Mouse (Mus musculus) erythroblast, embryonic 14.5 days (primary cell): ENCODE measurements around the gene Gm20716.

Source experiments
- GATA1 ChIP-seq: IDR thresholded peaks from 2 replicates; pipeline ENCODE4 v1.6.1; 2012; ENCODE audit warnings: low read length, inconsistent platforms, mixed read lengths
- TAL1 ChIP-seq: IDR thresholded peaks from 3 replicates; pipeline ENCODE4 v1.6.1; 2012; ENCODE audit warnings: low read length, inconsistent platforms, mixed read lengths

GRCm38 (mm10) chr2:168206725-168207644 lies 23.2 kb downstream of the Gm20716 start, which contains the start of gene Adnp:
- no peak for TF ChIP-seq GATA1
- no peak for TF ChIP-seq TAL1
